ENCODE assay signal across 10 mouse cellular contexts in the genomic region with DNA sequence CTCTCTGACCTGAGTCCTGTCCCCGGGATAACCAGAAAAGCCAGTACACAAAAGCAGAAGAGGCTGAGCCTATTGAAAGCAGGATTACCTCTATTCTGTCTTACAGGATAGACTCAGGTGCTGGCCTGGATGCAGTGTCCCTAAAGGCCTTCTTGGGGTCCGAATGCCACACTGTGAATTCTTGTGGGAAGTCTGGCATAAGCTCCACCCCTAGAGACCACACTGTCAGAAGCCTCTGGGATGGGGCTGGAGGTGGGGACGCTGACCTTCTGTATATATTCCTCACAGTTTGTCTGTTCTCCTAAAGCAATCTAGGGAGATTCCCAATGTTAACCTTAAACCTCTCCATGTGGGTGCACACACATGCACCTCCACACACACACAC. TPM values are rescaled to one million over a fixed set of nuclear protein-coding genes. Genes with fewer than 3 reads are reported as not detected.
A peak's percentile ranks its signal among the peaks of the same experiment; 100 is the strongest.
DNase-seq lines count a peak whose midpoint lies in the region; ATAC-seq lines count a peak whose summit lies in the region.
"Had no signal": no experiment of that assay in that cellular context is flagged by ENCODE, and none has a peak within 500 bp of the region (broad histone marks: within the 10 kb centered on the region; RNA-seq: fewer than 3 reads in every experiment).

No protein-coding gene starts in this region.

- no peaks in the 10 kb centered on the region for H3K27me3 ChIP-seq in heart, embryonic 14.5 days (ENCODE audit: control insufficient read depth, insufficient read depth, low read length)
- H3K27me3 ChIP-seq in neural tube, embryonic 12.5 days (replicated peaks), result no peaks in the 10 kb centered on the region
- H3K27me3 ChIP-seq in neural tube, embryonic 15.5 days (replicated peaks), result no peaks in the 10 kb centered on the region
- no peaks in the 10 kb centered on the region for H3K27me3 ChIP-seq in limb, embryonic 12.5 days
- H3K27me3 ChIP-seq in stomach, embryonic 15.5 days (replicated peaks), result no peaks in the 10 kb centered on the region
- H3K27me3 ChIP-seq: CH12.LX had no signal

- 60% methylated on average over 3 of the region's 3 CpGs for WGBS in heart, embryonic 14.5 days
- WGBS in neural tube, embryonic 12.5 days, result 56% methylated on average over 3 of the region's 3 CpGs
- WGBS in neural tube, embryonic 15.5 days, result 73% methylated on average over 3 of the region's 3 CpGs
- WGBS in limb, embryonic 12.5 days, result 55% methylated on average over 3 of the region's 3 CpGs
- 52% methylated on average over 3 of the region's 3 CpGs for WGBS in stomach, embryonic 15.5 days

- no peak for DNase-seq in heart, postnatal 36 days
- no peak for DNase-seq in c-Kit-positive CD71-positive TER-119-positive erythroid progenitor cells, embryonic 14.5 days (ENCODE audit: low spot score)
- DNase-seq in adrenal gland, adult 2 months, result no peak
- DNase-seq: cerebellum, adult 18-20 months had no signal

- ATAC-seq in heart, embryonic 14.5 days (ENCODE audit: insufficient number of reproducible peaks, insufficient read depth, low FRiP score, low read depth), result no peak
- ATAC-seq in neural tube, embryonic 12.5 days (ENCODE audit: low FRiP score, low read depth), result no peak
- no peak for ATAC-seq in neural tube, embryonic 15.5 days (ENCODE audit: low FRiP score)
- no peak for ATAC-seq in limb, embryonic 12.5 days (ENCODE audit: insufficient number of reproducible peaks, insufficient read depth, low FRiP score, low TSS enrichment, low read depth)
- no peak for ATAC-seq in stomach, embryonic 15.5 days (ENCODE audit: insufficient read depth, low FRiP score, low read depth)

- peak overlapping the region; percentile 50 to 86 for H3K27ac ChIP-seq in heart, embryonic 14.5 days (replicated peaks in 1 of 2; ENCODE audit: control insufficient read depth in 1 of 2, insufficient read depth in 1 of 2, low read depth in 2 of 2, low read length in 2 of 2)
- H3K27ac ChIP-seq in neural tube, embryonic 12.5 days, result peak overlapping the region; percentile 21; the same call in 1 of the 2 replicates
- no peak overlapping the region for H3K27ac ChIP-seq in neural tube, embryonic 15.5 days (replicated peaks)
- H3K27ac ChIP-seq in limb, embryonic 12.5 days, result peak overlapping the region; percentile 60; the same call in 1 of the 2 replicates
- H3K27ac ChIP-seq in stomach, embryonic 15.5 days, result peak overlapping the region; percentile 6; the same call in 1 of the 2 replicates

- H3K4me1 ChIP-seq in heart, embryonic 14.5 days (ENCODE audit: control insufficient read depth in 2 of 2, insufficient read depth in 2 of 2, low read length in 2 of 2), result peaks cover 27 to 38% of the 10 kb centered on the region in 2 experiments
- H3K4me1 ChIP-seq in neural tube, embryonic 12.5 days, result peaks cover 21% of the 10 kb centered on the region
- peaks cover 13% of the 10 kb centered on the region for H3K4me1 ChIP-seq in neural tube, embryonic 15.5 days
- peaks cover 21% of the 10 kb centered on the region for H3K4me1 ChIP-seq in limb, embryonic 12.5 days (replicated peaks)
- H3K4me1 ChIP-seq in stomach, embryonic 15.5 days, result peaks cover 22% of the 10 kb centered on the region

- H3K4me2 ChIP-seq in heart, embryonic 14.5 days (ENCODE audit: low read length), result no peak overlapping the region
- H3K4me2 ChIP-seq in neural tube, embryonic 12.5 days (replicated peaks), result no peak overlapping the region
- H3K4me2 ChIP-seq in neural tube, embryonic 15.5 days, result no peak overlapping the region
- H3K4me2 ChIP-seq in limb, embryonic 12.5 days, result no peak overlapping the region
- no peak overlapping the region for H3K4me2 ChIP-seq in stomach, embryonic 15.5 days

- H3K4me3 ChIP-seq in heart, embryonic 14.5 days (ENCODE audit: control insufficient read depth in 1 of 2, insufficient read depth in 1 of 2, low read depth in 1 of 2, low read length in 2 of 2), result no peak overlapping the region
- H3K4me3 ChIP-seq in neural tube, embryonic 12.5 days, result no peak overlapping the region
- H3K4me3 ChIP-seq in neural tube, embryonic 15.5 days (replicated peaks), result no peak overlapping the region
- no peak overlapping the region for H3K4me3 ChIP-seq in limb, embryonic 12.5 days (replicated peaks)
- no peak overlapping the region for H3K4me3 ChIP-seq in stomach, embryonic 15.5 days (replicated peaks)

- intact Hi-C loops in heart, postnatal 36 days (cut with DNase I), result loop anchor here (10.0 kb wide), 1 partner anchor 94 kb away; no protein-coding TSS in a partner anchor

- H3K36me3 ChIP-seq in heart, embryonic 14.5 days (ENCODE audit: control insufficient read depth, insufficient read depth, low read length), result no peaks in the 10 kb centered on the region
- H3K36me3 ChIP-seq in neural tube, embryonic 12.5 days, result no peaks in the 10 kb centered on the region
- H3K36me3 ChIP-seq in neural tube, embryonic 15.5 days, result no peaks in the 10 kb centered on the region
- no peaks in the 10 kb centered on the region for H3K36me3 ChIP-seq in limb, embryonic 12.5 days
- no peaks in the 10 kb centered on the region for H3K36me3 ChIP-seq in stomach, embryonic 15.5 days

- no peaks in the 10 kb centered on the region for H3K9me3 ChIP-seq in heart, embryonic 14.5 days (ENCODE audit: control insufficient read depth, low read length)
- no peaks in the 10 kb centered on the region for H3K9me3 ChIP-seq in neural tube, embryonic 12.5 days
- H3K9me3 ChIP-seq in neural tube, embryonic 15.5 days (replicated peaks), result no peaks in the 10 kb centered on the region
- H3K9me3 ChIP-seq in limb, embryonic 12.5 days, result no peaks in the 10 kb centered on the region
- no peaks in the 10 kb centered on the region for H3K9me3 ChIP-seq in stomach, embryonic 15.5 days

- no peak overlapping the region; the same call in 1 of the 2 replicates for H3K9ac ChIP-seq in heart, embryonic 14.5 days (ENCODE audit: low read length)
- no peak overlapping the region for H3K9ac ChIP-seq in neural tube, embryonic 12.5 days
- H3K9ac ChIP-seq in neural tube, embryonic 15.5 days (replicated peaks), result no peak overlapping the region
- H3K9ac ChIP-seq in limb, embryonic 12.5 days (replicated peaks), result no peak overlapping the region
- no peak overlapping the region for H3K9ac ChIP-seq in stomach, embryonic 15.5 days

RNA-seq across cellular contexts. Expression of a gene that starts 57.7 kb away (rescaled TPM):
- 33.3 and 36.6 TPM in 2 replicates for polyA plus RNA-seq in heart, embryonic 14.5 days (2014; fragmentation: Nextera tagmentation; extraction: Ambion mirVana)
- 100 to 1,000 TPM; 139 to 162 TPM for total RNA-seq in heart, postnatal 36 days (2021)
- 77.3 and 90.2 TPM in 2 replicates for polyA plus RNA-seq in neural tube, embryonic 12.5 days (2016; fragmentation: Nextera tagmentation; extraction: Ambion mirVana)
- polyA plus RNA-seq in neural tube, embryonic 15.5 days (2015; fragmentation: Nextera tagmentation; extraction: Ambion mirVana), result 31.0 and 41.3 TPM in 2 replicates
- polyA plus RNA-seq in limb, embryonic 12.5 days (2016; fragmentation: Nextera tagmentation; extraction: Ambion mirVana), result 58.9 and 62.7 TPM in 2 replicates
- 112 and 117 TPM in 2 replicates for polyA plus RNA-seq in stomach, embryonic 15.5 days (2015; fragmentation: Nextera tagmentation; extraction: Ambion mirVana)
- 100 to 1,000 TPM in 1 of 2 experiments, 10 to 100 TPM in 1; 94.8 to 157 TPM for total RNA-seq in adrenal gland, adult 2 months (2021)
- polyA plus RNA-seq in adrenal gland, adult 2 months (2012; rRNA removed), result 96.3 and 135 TPM in 2 replicates
